Mouse (Mus musculus) lung, adult 2 months (tissue): ENCODE measurements around the gene Etv4.

Experiments
- CTCF ChIP-seq: fragments of 200-500 bp; IDR thresholded peaks from 2 replicates; pipeline ENCODE4 v1.5.1; 2011; ENCODE audit warnings: mild to moderate bottlenecking, low read length, control low read depth; ENCODE audit not compliant: insufficient read depth
- POLR2A ChIP-seq: fragments of 200-500 bp; IDR thresholded peaks from 2 replicates; pipeline ENCODE4 v1.6.1; 2011; ENCODE audit warnings: low read depth, mild to moderate bottlenecking, control low read depth, low read length, borderline replicate concordance; ENCODE audit errors: extremely low read depth

GRCm38 (mm10) chr11:101783584-101783983 is 1.6 kb downstream of the Etv4 start:
- TF ChIP-seq POLR2A (no peak), CTCF (no peak)
